Mouse (Mus musculus): ENCODE data around the gene Fam89b.

Fam89b gene

GRCm38 (mm10) chr19:5729444-5729815 lies at the start of gene Fam89b:
Gene Fam89b (minus strand): TSS chr19:5729653.
- DNase-seq (ENCODE audit: low read depth, low spot score), result peak; percentile 66

DNA sequence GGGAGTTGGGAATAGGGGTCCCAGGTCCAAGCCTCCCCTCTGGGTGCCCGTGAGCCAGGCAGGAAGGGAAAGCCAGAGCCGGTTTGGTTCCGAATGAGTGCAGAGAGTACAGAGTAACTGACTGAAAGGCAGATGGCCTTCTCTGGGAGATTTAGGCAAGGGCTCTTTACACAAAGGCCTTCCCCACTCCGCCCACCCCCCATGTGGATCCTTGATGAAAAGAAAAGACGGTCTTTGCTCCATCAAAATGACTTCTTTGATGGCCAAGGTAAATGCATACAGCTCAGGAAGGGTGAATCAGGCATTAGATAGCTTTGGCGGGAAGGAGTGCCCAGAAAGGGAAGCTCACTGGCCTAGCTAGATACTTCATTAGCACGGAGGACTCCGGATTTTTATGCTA lies 48.9 kb upstream of the Fam89b start:
- DNase-seq (ENCODE audit: low read depth, low spot score), result no peak

DNA sequence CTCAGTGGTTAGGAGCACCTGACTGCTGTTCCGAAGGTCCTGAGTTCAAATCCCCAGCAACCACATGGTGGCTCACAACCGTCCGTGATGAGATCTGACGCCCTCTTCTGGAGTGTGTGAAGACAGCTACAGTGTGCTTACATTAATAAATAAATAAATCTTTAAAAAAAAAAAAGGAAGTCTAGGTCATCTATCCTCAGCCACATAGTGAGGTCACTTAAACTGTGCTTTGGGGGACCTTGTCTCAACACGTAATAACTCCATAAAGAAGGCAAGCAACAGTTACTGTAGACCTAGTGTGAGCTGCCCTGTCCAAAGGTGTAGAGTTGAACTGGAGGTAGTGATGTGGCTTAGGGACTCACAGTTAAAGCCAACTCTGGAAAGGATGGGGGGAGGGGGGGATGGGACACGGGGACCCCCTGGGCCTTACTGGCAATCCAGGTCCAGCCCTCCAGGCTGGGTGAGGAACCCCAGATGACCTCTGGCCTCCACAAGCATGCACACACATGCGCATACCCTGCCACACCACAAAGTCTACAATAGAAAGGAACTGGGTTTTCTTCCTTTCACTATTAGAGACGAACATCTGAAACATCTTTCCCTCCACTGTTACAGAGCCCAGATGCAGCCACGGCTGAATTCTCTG lies 48.1 kb upstream of the Fam89b start:
- DNase-seq (ENCODE audit: low read depth, low spot score), result no peak

GRCm38 (mm10) chr19:5770925-5771860 lies 41.7 kb upstream of the Fam89b start, which contains the start of gene Scyl1:
Gene Scyl1 (minus strand): TSS chr19:5771419.
- DNase-seq (ENCODE audit: low read depth, low spot score), result peak; percentile 65

- no peak for DNase-seq (ENCODE audit: low read depth, low spot score)
Measured at GRCm38 (mm10) chr19:5770311-5770710, 40.9 kb upstream of the Fam89b start.

GRCm38 (mm10) chr19:5767271-5767670 lies 37.8 kb upstream of the Fam89b start:
- DNase-seq (ENCODE audit: low read depth, low spot score), result no peak

GRCm38 (mm10) chr19:5763163-5763562 lies 33.7 kb upstream of the Fam89b start:
- no peak for DNase-seq (ENCODE audit: low read depth, low spot score)

DNA sequence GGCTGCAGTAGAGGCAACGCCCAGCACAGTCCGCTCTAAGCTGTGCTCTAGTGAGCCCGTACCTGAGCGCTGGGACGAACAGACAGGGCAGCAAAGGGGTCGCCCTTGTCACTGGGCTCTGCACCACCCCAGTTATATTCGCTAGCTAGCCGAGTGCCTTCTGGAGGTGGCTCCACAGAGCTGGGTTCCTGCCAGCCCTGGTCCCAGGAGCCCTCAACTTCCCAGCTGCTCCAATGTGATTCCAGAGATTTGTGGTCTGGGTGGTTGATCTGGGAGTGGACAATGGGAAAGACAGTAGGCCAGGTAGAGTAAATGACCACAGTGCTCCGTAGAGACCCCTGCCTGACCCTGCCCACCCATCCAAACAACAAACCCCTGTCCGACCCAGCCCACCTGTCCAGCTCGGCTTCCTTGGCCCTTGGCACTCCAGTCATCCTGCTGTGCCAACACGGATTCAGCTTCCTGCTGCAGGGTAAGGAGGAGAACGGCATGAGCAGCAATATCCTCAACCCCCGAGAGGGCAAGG lies 29.5 kb upstream of the Fam89b start:
- DNase-seq (ENCODE audit: low read depth, low spot score), result no peak

DNA sequence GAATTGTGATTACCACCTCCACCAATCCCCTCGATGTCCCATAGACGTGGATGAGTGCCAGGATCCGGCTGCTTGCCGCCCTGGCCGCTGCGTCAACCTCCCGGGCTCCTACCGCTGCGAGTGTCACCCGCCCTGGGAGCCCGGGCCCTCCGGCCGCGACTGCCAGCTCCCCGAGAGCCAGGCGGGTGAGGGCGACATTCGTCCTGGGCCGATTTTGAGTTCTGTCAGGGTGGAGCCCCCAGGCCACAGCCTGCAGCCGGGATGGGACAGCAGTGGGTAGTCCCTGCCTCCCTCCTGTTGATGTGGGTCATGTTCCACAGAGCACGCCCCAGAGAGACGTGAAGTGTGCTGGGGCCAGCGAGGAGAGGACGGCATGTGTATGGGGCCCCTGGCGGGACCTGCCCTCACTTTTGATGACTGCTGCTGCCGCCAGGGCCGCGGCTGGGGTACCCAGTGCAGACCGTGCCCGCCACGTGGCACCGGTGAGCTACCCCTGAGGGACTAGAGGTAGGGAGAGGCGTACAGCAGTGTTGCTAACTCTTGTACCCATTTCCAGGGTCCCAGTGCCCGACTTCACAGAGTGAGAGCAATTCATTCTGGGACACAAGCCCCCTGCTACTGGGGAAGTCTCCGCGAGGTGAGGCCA lies 27.7 kb upstream of the Fam89b start:
- DNase-seq (ENCODE audit: low read depth, low spot score), result no peak

DNA sequence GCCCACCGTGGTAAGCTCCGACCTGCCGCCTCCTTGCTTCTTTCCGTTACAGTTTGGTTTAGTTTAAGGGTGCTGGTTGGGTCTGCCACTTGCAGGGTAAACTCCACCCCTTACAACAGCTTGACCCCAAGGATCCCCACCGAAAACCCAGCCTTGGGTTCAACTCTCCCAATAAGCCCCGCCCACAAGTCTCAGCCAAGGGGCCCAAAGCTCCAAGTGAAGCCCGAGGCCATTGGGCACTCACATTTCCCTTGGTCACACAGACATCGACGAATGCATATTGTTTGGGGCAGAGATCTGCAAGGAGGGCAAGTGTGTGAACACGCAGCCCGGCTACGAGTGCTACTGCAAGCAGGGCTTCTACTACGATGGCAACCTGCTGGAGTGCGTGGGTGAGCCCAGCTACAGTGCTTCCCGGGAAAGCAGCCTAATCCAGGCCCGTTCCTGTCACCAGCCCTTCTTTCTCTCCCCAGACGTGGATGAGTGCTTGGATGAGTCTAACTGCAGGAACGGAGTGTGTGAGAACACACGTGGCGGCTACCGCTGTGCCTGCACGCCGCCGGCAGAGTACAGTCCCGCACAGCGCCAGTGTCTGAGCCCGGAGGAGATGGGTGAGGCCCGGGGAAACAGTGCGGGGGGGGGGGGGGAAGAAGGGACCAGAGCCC lies 27.0 kb upstream of the Fam89b start:
- DNase-seq (ENCODE audit: low read depth, low spot score), result no peak

GRCm38 (mm10) chr19:5751742-5752141 lies 22.3 kb upstream of the Fam89b start:
- no peak for DNase-seq (ENCODE audit: low read depth, low spot score)

- no peak for DNase-seq (ENCODE audit: low read depth, low spot score)
Measured at GRCm38 (mm10) chr19:5750951-5751350, 21.5 kb upstream of the Fam89b start.

- DNase-seq (ENCODE audit: low read depth, low spot score), result no peak
Measured at GRCm38 (mm10) chr19:5749476-5749875, 20.0 kb upstream of the Fam89b start.

- DNase-seq (ENCODE audit: low read depth, low spot score), result no peak
Measured at GRCm38 (mm10) chr19:5746907-5747363, 17.5 kb upstream of the Fam89b start.

DNA sequence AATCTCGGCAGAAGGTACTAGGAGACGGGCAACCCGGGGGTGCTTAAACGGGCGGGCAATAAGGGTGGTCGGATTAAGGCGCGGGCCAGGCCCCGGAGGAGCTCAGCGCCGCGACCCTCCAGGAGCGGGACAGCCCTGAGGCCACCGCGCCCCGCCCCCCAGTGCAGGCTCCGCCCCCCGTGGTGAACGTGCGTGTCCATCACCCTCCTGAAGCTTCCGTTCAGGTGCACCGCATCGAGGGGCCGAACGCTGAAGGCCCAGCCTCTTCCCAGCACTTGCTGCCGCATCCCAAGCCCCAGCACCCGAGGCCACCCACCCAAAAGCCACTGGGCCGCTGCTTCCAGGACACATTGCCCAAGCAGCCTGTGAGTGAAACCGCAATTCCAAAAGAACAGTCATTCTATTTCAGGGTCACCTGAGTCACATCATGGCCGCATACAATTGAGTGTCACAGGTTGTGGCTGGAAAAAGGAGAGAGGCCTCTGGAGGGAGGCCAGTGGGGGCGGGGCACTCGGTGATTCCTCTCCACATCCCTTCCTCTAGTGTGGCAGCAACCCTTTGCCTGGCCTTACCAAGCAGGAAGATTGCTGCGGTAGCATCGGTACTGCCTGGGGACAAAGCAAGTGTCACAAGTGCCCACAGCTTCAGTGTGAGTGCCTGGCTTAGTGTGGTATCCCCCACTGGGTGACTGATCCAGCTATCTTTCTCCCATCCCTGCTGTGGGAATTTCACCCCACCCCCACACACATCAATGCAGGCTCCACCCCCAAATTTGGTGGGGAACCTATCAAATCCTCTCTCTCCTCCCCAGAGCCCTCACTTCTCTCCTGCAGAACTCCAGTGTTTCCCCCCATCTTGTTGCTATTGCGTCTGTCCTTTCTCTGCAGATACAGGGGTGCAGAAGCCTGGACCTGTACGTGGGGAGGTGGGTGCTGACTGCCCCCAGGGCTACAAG lies 16.6 kb upstream of the Fam89b start:
- no peak for DNase-seq (ENCODE audit: low read depth, low spot score)

GRCm38 (mm10) chr19:5743576-5743975 lies 14.1 kb upstream of the Fam89b start:
- DNase-seq (ENCODE audit: low read depth, low spot score), result no peak

- DNase-seq (ENCODE audit: low read depth, low spot score), result no peak
Measured at GRCm38 (mm10) chr19:5742241-5742641, 12.8 kb upstream of the Fam89b start.

GRCm38 (mm10) chr19:5741641-5742240 lies 12.3 kb upstream of the Fam89b start:
- no peak for DNase-seq (ENCODE audit: low read depth, low spot score)

DNA sequence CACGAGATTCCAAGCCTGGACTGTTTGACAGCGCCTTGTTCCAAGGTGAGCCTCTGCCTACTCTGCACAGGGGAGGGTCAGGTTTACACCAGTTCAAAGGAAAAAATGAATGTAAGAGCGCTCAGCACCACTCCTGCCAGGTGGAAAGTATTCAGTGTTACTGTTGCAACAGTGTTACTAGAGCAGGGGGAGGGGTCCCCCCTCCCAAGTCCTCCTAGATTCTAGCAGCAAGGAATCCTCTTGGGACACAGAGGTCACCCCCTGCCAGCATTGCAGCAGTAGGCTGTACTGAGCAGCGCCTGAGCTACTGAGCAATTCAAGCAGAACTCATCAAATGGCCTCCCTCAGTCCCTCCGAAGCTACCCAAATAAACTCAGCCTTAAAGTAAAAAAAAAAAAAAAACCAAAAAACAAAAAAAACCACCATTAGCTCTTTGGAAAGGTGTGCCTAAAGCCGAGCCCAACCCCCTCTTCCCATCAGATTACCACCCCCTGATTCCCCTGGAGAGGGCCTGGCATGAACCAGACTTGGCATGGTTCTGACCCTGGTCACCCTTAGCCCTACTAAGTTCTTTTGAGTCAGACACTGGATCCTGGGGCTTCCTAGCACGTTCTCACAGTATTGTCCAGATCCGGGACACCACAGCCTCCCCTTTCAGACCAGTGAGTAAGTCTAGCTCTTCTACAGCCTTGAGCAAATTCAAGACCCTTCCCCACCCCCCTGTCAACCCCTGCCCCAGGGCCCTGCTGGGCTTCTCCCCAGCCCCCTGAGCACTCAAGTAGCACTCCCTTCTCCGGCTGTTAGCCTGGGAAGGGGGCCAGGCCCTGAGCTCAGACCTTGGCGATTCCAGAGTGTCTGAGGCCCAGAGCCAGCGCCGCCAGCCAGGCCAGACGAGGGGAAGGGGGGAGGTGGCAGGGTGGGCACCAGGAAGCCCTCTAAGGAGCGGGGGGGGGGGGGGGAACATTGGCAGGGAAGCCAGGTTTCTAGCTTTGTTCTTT lies 11.2 kb upstream of the Fam89b start, which contains the start of gene Ltbp3:
Gene Ltbp3 (plus strand): TSS at position 585 of the 998 bp plus-strand sequence.
- DNase-seq (ENCODE audit: low read depth, low spot score), result peak; percentile 55

Measured in brain, embryonic 18.5 days (tissue).